Mouse (Mus musculus) embryonic facial prominence, embryonic 15.5 days (tissue): ENCODE data around the gene R3hcc1l. TPM values are rescaled to one million over a fixed set of nuclear protein-coding genes. Genes with fewer than 3 reads are reported as not detected.
A peak's percentile ranks its signal among the peaks of the same experiment; 100 is the strongest.

Experiments
- ATAC-seq: fragments of 200-750 bp; cut with Nextera tagmentation; 2 replicates; pipeline ENCODE4 v1.8.0; 2017; ENCODE audit warnings: low read depth, moderate TSS enrichment; ENCODE audit not compliant: insufficient number of reproducible peaks, low FRiP score, low TSS enrichment
- H3K27ac ChIP-seq: fragments of 300-500 bp; sonication (generic); replicated peaks from 2 replicates; pipeline ENCODE4 v1.5.1; 2015; ENCODE audit warnings: mild to moderate bottlenecking, inconsistent platforms
- H3K27me3 ChIP-seq: fragments of 300-500 bp; sonication (generic); 2 replicates; pipeline ENCODE4 v1.6.1; 2015; ENCODE audit warnings: inconsistent platforms
- H3K36me3 ChIP-seq: fragments of 300-500 bp; sonication (generic); 2 replicates; pipeline ENCODE4 v1.6.1; 2015; ENCODE audit warnings: mild to moderate bottlenecking, inconsistent platforms
- H3K4me1 ChIP-seq: fragments of 300-500 bp; sonication (generic); 2 replicates; pipeline ENCODE4 v1.6.1; 2015; ENCODE audit warnings: inconsistent platforms
- H3K4me2 ChIP-seq: fragments of 300-500 bp; sonication (generic); replicated peaks from 2 replicates; pipeline ENCODE4 v1.6.1; 2015; ENCODE audit warnings: mild to moderate bottlenecking, inconsistent platforms
- H3K4me3 ChIP-seq: fragments of 300-500 bp; sonication (generic); replicated peaks from 2 replicates; pipeline ENCODE4 v1.5.1; 2015; ENCODE audit warnings: mild to moderate bottlenecking, inconsistent platforms
- H3K9ac ChIP-seq: fragments of 300-500 bp; sonication (generic); 2 replicates; pipeline ENCODE4 v1.6.1; 2015; ENCODE audit warnings: inconsistent platforms
- H3K9me3 ChIP-seq: fragments of 300-500 bp; sonication (generic); replicated peaks from 2 replicates; pipeline ENCODE4 v1.6.1; 2016; ENCODE audit warnings: inconsistent platforms
- WGBS: fragments of 180-500 bp; shearing (Covaris S2); methylation state at CpG from one replicate; pipeline ENCODE4 v1.1.7; 2015; 5-methylcytosine and 5-hydroxymethylcytosine counted together
- polyA plus RNA-seq: library from polyadenylated mRNA; unstranded; fragments of >200 nt; fragmentation: Nextera tagmentation; extraction: Ambion mirVana; gene quantifications from 2 replicates; pipeline ENCODE4 v1.2.1, GENCODE M21; 2015

The R3hcc1l gene
- polyA plus RNA-seq, 1 experiment from 2014 or later: 18.9 TPM

GRCm38 (mm10) chr19:42515656-42516055 is 2.9 kb upstream of the R3hcc1l start:
- Histone ChIP-seq H3K9me3 (no peaks in the 10 kb centered on the region), H3K27ac (no peak overlapping the region), H3K27me3 (no peaks in the 10 kb centered on the region; the same call in 1 of the 2 replicates), H3K4me3 (no peak overlapping the region), H3K36me3 (no peaks in the 10 kb centered on the region), H3K4me2 (no peak overlapping the region), H3K9ac (no peak overlapping the region), H3K4me1 (peaks cover 10% of the 10 kb centered on the region)
- 86% methylated on average over 8 of the region's 8 CpGs for WGBS
- ATAC-seq: no peak

DNA sequence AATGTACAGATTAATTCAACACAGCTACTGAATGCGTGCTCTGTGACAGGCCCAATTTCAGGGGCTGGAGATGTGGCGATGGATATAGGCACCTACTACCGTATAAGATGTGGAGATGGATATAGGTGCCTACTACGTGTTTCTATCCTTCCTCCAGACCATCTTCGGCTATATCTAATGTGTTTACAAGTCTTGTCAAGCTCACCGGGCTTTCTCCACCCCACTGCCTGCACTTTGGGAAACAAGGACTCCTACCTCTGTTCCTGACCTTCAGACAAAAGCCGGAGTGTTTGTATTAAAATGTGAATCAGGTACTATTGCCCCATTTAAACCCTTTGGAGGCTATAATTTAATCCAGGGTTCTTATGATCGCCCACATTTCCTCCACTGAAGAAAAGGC is 2.4 kb upstream of the R3hcc1l start:
- peaks cover 10% of the 10 kb centered on the region for H3K4me1 ChIP-seq
- no peak overlapping the region for H3K27ac ChIP-seq
- no peaks in the 10 kb centered on the region for H3K9me3 ChIP-seq
- H3K36me3 ChIP-seq: no peaks in the 10 kb centered on the region
- WGBS: 88% methylated on average over 8 of the region's 8 CpGs
- no peak for ATAC-seq
- H3K4me3 ChIP-seq: no peak overlapping the region
- no peak overlapping the region for H3K4me2 ChIP-seq
- H3K9ac ChIP-seq: no peak overlapping the region
- H3K27me3 ChIP-seq: no peaks in the 10 kb centered on the region; the same call in 1 of the 2 replicates

DNA sequence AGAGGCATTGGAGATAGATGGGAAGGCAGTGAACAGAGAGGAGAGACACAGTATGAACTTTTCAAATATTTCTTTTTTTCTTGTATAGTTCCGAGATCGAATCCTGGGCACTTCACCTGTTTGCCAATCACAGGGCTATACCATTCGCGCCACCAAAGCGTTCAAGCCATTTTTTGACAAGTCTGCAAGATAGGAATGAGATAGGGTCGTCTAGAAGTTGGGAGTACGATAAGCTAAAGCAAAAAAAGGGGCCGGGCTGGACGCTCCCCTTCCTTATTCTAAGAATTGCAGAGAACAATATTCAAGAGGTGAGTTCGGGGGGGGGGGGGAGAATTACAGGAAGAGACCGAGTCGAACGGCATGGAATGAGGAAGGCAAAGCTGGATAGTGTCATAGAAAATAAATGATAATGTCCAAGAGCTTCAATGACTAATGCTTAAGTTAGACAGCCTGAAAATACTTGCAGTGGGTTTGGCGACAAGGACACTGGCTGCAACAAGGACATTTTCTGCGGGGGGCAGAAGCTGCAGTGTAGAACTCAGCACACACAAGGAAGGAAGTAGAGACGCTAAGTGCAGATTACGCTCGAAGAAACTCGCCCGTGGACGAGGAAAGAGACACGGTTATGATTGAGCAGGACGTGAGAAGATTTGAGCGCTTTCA is 471 bp upstream of the R3hcc1l start:
- Histone ChIP-seq H3K27ac (no peak overlapping the region), H3K9me3 (no peaks in the 10 kb centered on the region), H3K9ac (peak overlapping the region; percentile 73; the same call in 1 of the 2 replicates), H3K27me3 (no peaks in the 10 kb centered on the region; the same call in 1 of the 2 replicates), H3K4me1 (peaks cover 10% of the 10 kb centered on the region), H3K4me3 (peak overlapping the region; percentile 64), H3K4me2 (peak overlapping the region; percentile 81), H3K36me3 (no peaks in the 10 kb centered on the region)
- ATAC-seq: peak; percentile 29
- WGBS: 27% methylated on average over 24 of the region's 24 CpGs

DNA sequence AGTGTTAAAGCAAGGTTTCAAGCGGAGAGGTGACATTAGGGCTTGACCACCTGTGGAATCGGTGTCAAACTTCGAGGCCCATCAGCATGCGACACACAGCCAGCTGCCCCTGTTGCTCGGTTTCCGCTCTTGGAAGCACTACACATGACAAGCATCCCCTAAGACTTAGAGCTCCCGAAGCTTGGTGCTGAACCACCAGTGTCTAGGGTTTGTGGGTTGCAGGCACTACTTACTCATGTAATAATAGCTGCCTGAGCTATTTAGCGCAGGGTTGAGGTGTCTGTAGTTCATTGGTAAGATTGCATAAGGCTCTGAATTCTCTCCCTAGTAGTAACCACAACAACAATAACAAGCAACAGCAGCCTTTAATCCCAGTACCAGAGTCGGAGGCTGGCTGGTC is 1.2 kb downstream of the R3hcc1l start:
- no peak overlapping the region for H3K9ac ChIP-seq

GRCm38 (mm10) chr19:42524703-42525102 is 6.1 kb downstream of the R3hcc1l start:
- ATAC-seq: no peak
- Histone ChIP-seq H3K36me3 (no peaks in the 10 kb centered on the region), H3K4me3 (no peak overlapping the region), H3K27ac (no peak overlapping the region), H3K9me3 (no peaks in the 10 kb centered on the region), H3K4me2 (no peak overlapping the region), H3K9ac (no peak overlapping the region), H3K27me3 (no peaks in the 10 kb centered on the region), H3K4me1 (peaks cover 3% of the 10 kb centered on the region)
- 90% methylated on average over 2 of the region's 2 CpGs for WGBS

More for the DNA sequence above, 1.2 kb downstream of the R3hcc1l start:
- H3K4me1 ChIP-seq: peaks cover 10% of the 10 kb centered on the region
- H3K9me3 ChIP-seq: no peaks in the 10 kb centered on the region
- no peaks in the 10 kb centered on the region for H3K36me3 ChIP-seq
- H3K27ac ChIP-seq: no peak overlapping the region; the same call in 1 of the 2 replicates
- no peaks in the 10 kb centered on the region; the same call in 1 of the 2 replicates for H3K27me3 ChIP-seq
- H3K4me3 ChIP-seq: peak overlapping the region; percentile 64
- 43% methylated on average over 9 of the region's 9 CpGs for WGBS
- peak overlapping the region; percentile 81 for H3K4me2 ChIP-seq
- ATAC-seq: no peak

DNA sequence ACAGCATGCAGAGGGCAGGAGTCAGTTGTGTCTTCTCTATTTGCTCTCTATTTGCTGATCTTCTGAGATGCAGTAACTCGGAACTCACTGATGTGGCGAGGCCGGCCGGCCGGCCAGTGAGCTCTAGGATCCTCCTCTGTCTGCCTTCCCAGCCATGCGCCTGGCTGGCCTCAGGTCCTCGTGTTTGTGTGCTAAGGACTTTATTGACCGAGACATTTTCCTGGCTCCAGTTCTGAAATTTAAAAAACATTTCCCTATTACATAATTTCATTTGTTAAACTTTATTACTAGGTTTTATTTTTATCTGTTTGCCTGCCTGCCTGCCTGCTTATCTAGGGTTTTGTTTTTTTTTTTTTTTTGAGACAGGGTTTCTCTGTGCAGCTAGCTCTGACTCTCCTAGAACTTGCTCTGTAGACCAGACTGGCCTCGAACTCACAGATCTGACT is 11.5 kb downstream of the R3hcc1l start:
- WGBS: 70% methylated on average over 9 of the region's 9 CpGs

GRCm38 (mm10) chr19:42534427-42534826 is 15.9 kb downstream of the R3hcc1l start:
- no peak for ATAC-seq
- Histone ChIP-seq H3K4me1 (peaks cover 3% of the 10 kb centered on the region; the same call in 1 of the 2 replicates), H3K27me3 (no peaks in the 10 kb centered on the region), H3K9me3 (no peaks in the 10 kb centered on the region), H3K27ac (no peak overlapping the region), H3K36me3 (no peaks in the 10 kb centered on the region), H3K4me3 (no peak overlapping the region), H3K4me2 (no peak overlapping the region), H3K9ac (no peak overlapping the region)
- WGBS: 80% methylated on average over 3 of the region's 3 CpGs

More for the DNA sequence above, 11.5 kb downstream of the R3hcc1l start:
- ATAC-seq: no peak
- H3K27ac ChIP-seq: no peak overlapping the region
- no peak overlapping the region for H3K9ac ChIP-seq
- no peaks in the 10 kb centered on the region for H3K36me3 ChIP-seq
- no peaks in the 10 kb centered on the region for H3K4me1 ChIP-seq
- H3K27me3 ChIP-seq: no peaks in the 10 kb centered on the region
- no peak overlapping the region for H3K4me3 ChIP-seq
- H3K9me3 ChIP-seq: no peaks in the 10 kb centered on the region
- no peak overlapping the region for H3K4me2 ChIP-seq

DNA sequence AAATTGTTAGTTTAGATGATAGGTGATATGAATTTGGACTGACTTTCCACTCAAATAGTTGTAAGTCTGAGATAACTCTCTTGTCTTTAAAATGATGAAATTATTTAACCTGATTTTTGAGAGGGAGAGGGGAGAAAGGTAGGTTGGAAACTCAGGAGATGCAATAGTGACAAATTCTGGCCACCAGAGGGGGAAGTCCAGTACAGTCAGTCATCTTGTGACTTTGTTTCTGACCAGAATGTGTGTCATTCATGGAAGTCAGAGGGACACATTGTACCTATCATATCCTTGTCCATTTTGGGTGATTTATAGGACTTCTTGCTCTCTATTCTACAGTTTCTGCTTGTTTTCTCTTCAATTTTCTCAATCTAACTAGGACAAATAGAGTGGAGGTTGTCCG is 19.0 kb downstream of the R3hcc1l start:
- no peak overlapping the region for H3K4me2 ChIP-seq
- H3K4me1 ChIP-seq: peaks cover 3% of the 10 kb centered on the region; the same call in 1 of the 2 replicates
- H3K36me3 ChIP-seq: no peaks in the 10 kb centered on the region
- H3K27ac ChIP-seq: no peak overlapping the region
- no peak for ATAC-seq
- H3K4me3 ChIP-seq: no peak overlapping the region
- H3K9me3 ChIP-seq: no peaks in the 10 kb centered on the region
- no peak overlapping the region for H3K9ac ChIP-seq
- no peaks in the 10 kb centered on the region for H3K27me3 ChIP-seq
- WGBS: 90% methylated on average over 1 of the region's 1 CpGs

GRCm38 (mm10) chr19:42538911-42539310 is 20.4 kb downstream of the R3hcc1l start:
- no peaks in the 10 kb centered on the region for H3K36me3 ChIP-seq
- no peak overlapping the region for H3K9ac ChIP-seq
- no peak overlapping the region for H3K27ac ChIP-seq
- 62% methylated on average over 2 of the region's 2 CpGs for WGBS
- H3K9me3 ChIP-seq: no peaks in the 10 kb centered on the region
- no peak overlapping the region for H3K4me3 ChIP-seq
- H3K4me2 ChIP-seq: no peak overlapping the region
- no peaks in the 10 kb centered on the region for H3K27me3 ChIP-seq
- ATAC-seq: no peak
- peaks cover 3% of the 10 kb centered on the region; the same call in 1 of the 2 replicates for H3K4me1 ChIP-seq

- H3K4me2 ChIP-seq: no peak overlapping the region
- H3K9me3 ChIP-seq: no peaks in the 10 kb centered on the region
- peaks cover 3% of the 10 kb centered on the region; the same call in 1 of the 2 replicates for H3K4me1 ChIP-seq
- H3K9ac ChIP-seq: no peak overlapping the region
- no peaks in the 10 kb centered on the region for H3K27me3 ChIP-seq
- ATAC-seq: no peak
- H3K36me3 ChIP-seq: no peaks in the 10 kb centered on the region
- no peak overlapping the region for H3K27ac ChIP-seq
- no peak overlapping the region for H3K4me3 ChIP-seq
- 71% methylated on average over 7 of the region's 7 CpGs for WGBS
These were observed 21.0 kb downstream of the R3hcc1l start for GRCm38 (mm10) chr19:42539414-42540189.

DNA sequence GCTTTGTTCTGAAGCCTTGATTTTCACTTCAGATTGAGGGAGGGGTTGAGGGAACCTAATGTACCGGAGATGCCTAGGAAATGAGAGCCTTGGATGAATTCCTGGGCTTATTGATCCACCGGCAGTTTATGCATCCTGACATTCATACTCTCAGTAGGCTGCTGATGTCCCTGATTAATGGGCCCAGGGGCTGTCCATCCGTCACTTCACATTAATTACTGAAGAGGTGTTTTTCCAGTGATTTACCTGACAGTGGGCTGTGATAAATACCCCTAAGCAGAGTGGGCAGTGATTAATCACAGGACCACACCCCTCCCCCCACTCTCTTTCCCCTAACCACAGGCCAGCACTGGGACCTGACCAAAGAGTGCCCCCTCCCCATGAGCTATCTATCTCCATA is 22.1 kb downstream of the R3hcc1l start:
- H3K4me2 ChIP-seq: no peak overlapping the region
- H3K27me3 ChIP-seq: no peaks in the 10 kb centered on the region
- H3K9ac ChIP-seq: no peak overlapping the region
- H3K27ac ChIP-seq: no peak overlapping the region
- ATAC-seq: no peak
- no peak overlapping the region for H3K4me3 ChIP-seq
- H3K36me3 ChIP-seq: no peaks in the 10 kb centered on the region
- no peaks in the 10 kb centered on the region for H3K9me3 ChIP-seq
- peaks cover 3% of the 10 kb centered on the region; the same call in 1 of the 2 replicates for H3K4me1 ChIP-seq
- WGBS: 83% methylated on average over 3 of the region's 3 CpGs
